Mouse (Mus musculus): ENCODE measurements around the gene Rbfox1. TPM values are rescaled to one million over a fixed set of nuclear protein-coding genes. Genes with fewer than 3 reads are reported as not detected.

The Rbfox1 gene
- polyA plus RNA-seq, 1 experiment: not detected

DNA sequence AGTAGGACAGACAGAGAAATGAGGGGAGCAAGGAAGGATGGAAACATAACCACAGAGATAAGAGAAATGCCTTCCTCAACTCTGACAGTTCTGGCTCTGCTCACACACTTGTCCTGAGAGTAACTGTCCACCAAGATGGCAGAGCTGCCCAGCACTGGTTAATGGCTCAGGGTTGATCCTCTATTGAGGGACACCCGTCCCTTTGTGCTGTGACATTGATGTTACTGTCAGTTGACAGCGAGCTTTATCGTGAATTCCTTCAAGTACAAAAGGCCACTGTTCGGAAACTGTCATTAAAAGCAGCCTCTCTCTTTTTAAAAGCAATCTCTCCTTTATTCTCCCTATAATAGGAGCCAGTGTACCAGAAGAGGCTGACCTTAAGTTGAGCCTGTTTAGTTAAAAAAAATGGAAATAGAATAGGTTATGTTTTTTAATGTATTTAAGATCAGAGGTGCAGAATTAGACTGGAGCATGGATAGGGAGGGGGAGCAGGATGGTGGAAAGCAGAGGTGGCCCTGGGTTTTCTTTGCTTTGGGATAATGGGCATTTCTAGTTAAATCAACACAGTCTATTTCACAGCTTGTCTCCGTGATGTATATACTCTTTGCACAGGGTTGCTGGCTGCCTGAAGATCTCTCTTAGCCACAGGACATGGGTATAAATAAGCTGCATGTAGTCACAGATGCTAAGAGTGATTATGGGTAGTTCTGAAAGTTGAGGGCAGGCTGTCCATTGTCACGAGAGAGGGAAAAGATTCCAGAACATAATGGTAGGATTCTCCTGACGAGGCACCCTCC is 212.3 kb downstream of the Rbfox1 start:
- WGBS: 58% methylated on average over 7 of the region's 7 CpGs
- Histone ChIP-seq H3K4me1 (ENCODE audit: control insufficient read depth, insufficient read depth, low read length) (no peaks in the 10 kb centered on the region), H3K4me3 (ENCODE audit: insufficient read depth, low read depth, low read length) (no peak overlapping the region), H3K27ac (ENCODE audit: insufficient read depth, low read depth, low read length) (no peak overlapping the region)
- TF ChIP-seq CTCF (IDR thresholded peaks at IDR 0.05; ENCODE audit: insufficient read depth, low read depth, low read length): no peak
- no peak for TF ChIP-seq POLR2A (IDR thresholded peaks at IDR 0.05; ENCODE audit: insufficient read depth, low read depth, low read length)

DNA sequence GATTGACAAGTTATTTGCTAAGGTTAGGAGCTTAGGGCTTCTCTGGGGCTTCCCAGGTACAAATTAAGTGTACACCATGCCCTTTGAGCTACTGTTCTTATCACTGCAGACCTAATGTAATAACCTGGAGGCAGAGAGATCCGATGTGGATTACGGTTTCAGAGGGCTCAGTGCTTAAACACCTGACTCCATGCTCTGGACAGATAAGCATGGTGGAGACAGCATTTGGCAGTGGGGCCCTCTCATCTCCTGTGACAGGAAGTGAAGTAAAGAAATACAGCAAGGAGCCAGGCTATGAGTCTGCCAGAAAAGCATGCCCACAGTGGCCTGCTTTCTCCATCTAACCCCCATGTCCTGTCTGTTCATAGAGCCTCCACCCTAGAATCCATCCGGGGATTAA is 213.0 kb downstream of the Rbfox1 start:
- 92% methylated on average over 3 of the region's 3 CpGs for WGBS
- TF ChIP-seq CTCF (IDR thresholded peaks at IDR 0.05; ENCODE audit: insufficient read depth, low read depth, low read length): no peak
- no peaks in the 10 kb centered on the region for H3K4me1 ChIP-seq (ENCODE audit: control insufficient read depth, insufficient read depth, low read length)
- no peak overlapping the region for H3K4me3 ChIP-seq (ENCODE audit: insufficient read depth, low read depth, low read length)
- H3K27ac ChIP-seq (ENCODE audit: insufficient read depth, low read depth, low read length): no peak overlapping the region

DNA sequence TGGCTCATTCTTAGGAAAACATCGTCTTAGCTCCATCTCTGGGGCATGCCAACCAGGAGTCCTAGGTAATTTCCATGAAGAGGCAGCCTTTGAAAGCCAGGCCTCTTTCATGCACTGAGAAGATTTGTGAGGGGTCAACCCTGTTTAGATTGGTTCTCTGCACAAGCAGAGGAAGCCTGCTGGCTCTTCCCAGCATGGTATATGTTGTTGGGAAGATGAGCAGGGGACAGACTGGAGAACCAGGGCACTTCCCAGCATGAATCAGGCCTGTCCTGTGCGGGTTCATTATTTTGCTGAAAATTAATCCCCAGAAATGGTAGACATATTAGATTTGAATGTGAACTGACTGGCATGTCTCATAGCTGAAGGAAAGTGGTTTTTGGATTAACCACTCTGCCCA is 214.4 kb downstream of the Rbfox1 start:
- WGBS: 76% methylated on average over 2 of the region's 2 CpGs
- Histone ChIP-seq H3K4me3 (ENCODE audit: insufficient read depth, low read depth, low read length) (no peak overlapping the region), H3K4me1 (ENCODE audit: control insufficient read depth, insufficient read depth, low read length) (no peaks in the 10 kb centered on the region), H3K27ac (ENCODE audit: insufficient read depth, low read depth, low read length) (no peak overlapping the region)
- no peak for TF ChIP-seq CTCF (IDR thresholded peaks at IDR 0.05; ENCODE audit: insufficient read depth, low read depth, low read length)
- TF ChIP-seq POLR2A (IDR thresholded peaks at IDR 0.05; ENCODE audit: insufficient read depth, low read depth, low read length): no peak

DNA sequence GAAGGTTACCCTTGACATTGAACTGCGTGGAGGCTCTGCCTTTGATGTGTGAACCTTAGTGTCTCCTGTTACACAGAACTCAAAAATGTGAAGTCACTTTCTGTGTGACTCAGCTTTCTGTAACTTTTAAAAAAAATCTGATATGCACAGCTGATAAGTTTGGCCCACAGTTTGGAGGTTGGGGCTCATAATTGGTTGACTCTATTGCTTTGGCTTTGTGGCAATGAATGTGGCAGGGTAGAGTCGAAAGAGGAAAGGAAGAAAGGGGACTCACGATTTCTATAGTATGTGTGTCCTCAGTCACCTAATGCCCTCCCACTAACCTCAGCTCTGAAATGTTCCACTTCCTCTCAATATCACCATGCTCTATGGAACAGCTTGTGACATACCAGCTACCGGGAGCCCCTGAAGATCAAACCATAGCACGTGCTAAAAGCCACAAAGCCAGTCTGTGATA is 215.3 kb downstream of the Rbfox1 start:
- Histone ChIP-seq H3K27ac (ENCODE audit: insufficient read depth, low read depth, low read length) (no peak overlapping the region), H3K4me1 (ENCODE audit: control insufficient read depth, insufficient read depth, low read length) (no peaks in the 10 kb centered on the region), H3K4me3 (ENCODE audit: insufficient read depth, low read depth, low read length) (no peak overlapping the region)
- no peak for TF ChIP-seq POLR2A (IDR thresholded peaks at IDR 0.05; ENCODE audit: insufficient read depth, low read depth, low read length)
- TF ChIP-seq CTCF (IDR thresholded peaks at IDR 0.05; ENCODE audit: insufficient read depth, low read depth, low read length): no peak
- 81% methylated on average over 5 of the region's 5 CpGs for WGBS

DNA sequence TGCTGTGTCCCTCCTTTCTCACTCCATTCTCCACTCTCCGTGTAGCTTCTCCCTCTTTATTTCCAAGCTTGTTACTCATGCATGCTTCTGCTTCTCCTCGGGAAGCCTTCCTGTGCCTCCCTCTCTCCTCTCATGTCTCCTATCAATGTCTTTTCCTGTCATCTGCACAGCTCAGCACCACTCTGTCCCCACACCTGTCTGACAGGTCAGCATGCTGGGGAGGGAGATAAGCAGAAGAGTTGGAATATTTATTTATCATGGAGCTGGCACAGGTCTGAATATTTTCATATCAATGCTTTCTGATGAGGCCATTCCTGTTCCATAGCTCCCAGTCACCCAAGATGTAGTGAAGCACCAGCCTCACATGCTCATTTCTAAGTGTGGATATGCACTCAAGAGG is 218.6 kb downstream of the Rbfox1 start:
- TF ChIP-seq POLR2A (IDR thresholded peaks at IDR 0.05; ENCODE audit: insufficient read depth, low read depth, low read length): no peak
- TF ChIP-seq CTCF (IDR thresholded peaks at IDR 0.05; ENCODE audit: insufficient read depth, low read depth, low read length): no peak
- H3K4me1 ChIP-seq (ENCODE audit: control insufficient read depth, insufficient read depth, low read length): no peaks in the 10 kb centered on the region
- no peak overlapping the region for H3K27ac ChIP-seq (ENCODE audit: insufficient read depth, low read depth, low read length)
- WGBS: 76% methylated on average over 2 of the region's 2 CpGs
- H3K4me3 ChIP-seq (ENCODE audit: insufficient read depth, low read depth, low read length): no peak overlapping the region

DNA sequence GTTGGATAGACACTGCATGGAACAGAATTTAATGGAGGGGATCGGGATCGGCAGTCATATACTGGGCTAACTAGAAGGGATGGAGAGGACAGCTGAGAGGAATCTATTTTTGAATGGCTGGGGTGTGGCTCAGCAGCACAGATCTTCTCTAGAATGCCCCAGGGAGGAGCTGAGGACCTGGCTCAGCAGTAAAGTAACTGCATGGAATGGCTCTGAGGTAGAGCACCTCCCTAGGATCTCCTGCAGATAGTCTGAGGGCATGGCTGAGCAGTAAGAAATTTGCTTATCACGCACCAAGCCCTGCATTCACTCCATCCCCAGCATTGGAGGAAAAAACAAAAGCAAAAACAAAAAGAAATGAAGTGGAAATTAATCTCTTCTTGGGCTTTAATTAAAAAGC is 225.0 kb downstream of the Rbfox1 start:
- H3K4me3 ChIP-seq (ENCODE audit: insufficient read depth, low read depth, low read length): no peak overlapping the region
- H3K4me1 ChIP-seq (ENCODE audit: control insufficient read depth, insufficient read depth, low read length): no peaks in the 10 kb centered on the region
- WGBS: 70% methylated on average over 3 of the region's 3 CpGs
- TF ChIP-seq CTCF (IDR thresholded peaks at IDR 0.05; ENCODE audit: insufficient read depth, low read depth, low read length): no peak
- TF ChIP-seq POLR2A (IDR thresholded peaks at IDR 0.05; ENCODE audit: insufficient read depth, low read depth, low read length): no peak
- no peak overlapping the region for H3K27ac ChIP-seq (ENCODE audit: insufficient read depth, low read depth, low read length)

DNA sequence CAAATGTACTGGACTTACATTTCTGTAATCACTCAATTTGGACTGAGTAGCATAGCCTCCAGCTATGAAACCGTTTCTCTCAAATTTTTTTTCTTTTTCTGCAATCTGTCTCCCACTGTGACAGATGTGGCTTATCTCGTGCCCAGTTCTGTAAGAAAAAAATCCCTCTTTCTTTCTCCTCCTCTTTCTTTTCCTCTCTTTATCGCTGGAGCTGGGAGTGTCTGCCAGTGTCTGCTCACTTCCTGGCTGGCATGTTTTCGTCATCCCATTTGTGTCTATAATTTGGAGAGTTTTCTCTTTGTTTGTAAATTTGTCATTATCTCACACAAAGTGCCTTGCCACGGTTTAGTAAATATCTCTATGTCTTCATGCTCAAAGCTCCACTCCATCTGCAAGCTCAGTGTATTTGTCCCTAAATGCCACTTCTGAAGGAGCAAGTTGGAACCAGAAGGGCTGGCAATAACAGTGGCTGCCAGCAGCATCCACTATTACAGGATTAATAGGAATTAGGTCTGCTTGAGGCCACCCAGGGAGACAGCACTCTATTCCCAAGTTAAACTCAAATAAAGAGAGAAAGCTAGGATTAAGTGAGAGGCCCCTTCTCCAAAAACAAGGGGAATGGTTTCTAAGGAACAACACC is 228.8 kb downstream of the Rbfox1 start:
- no peak for TF ChIP-seq CTCF (IDR thresholded peaks at IDR 0.05; ENCODE audit: insufficient read depth, low read depth, low read length)
- no peak for TF ChIP-seq POLR2A (IDR thresholded peaks at IDR 0.05; ENCODE audit: insufficient read depth, low read depth, low read length)
- Histone ChIP-seq H3K4me1 (ENCODE audit: control insufficient read depth, insufficient read depth, low read length) (no peaks in the 10 kb centered on the region), H3K4me3 (ENCODE audit: insufficient read depth, low read depth, low read length) (no peak overlapping the region), H3K27ac (ENCODE audit: insufficient read depth, low read depth, low read length) (no peak overlapping the region)
- WGBS: 28% methylated on average over 5 of the region's 5 CpGs

DNA sequence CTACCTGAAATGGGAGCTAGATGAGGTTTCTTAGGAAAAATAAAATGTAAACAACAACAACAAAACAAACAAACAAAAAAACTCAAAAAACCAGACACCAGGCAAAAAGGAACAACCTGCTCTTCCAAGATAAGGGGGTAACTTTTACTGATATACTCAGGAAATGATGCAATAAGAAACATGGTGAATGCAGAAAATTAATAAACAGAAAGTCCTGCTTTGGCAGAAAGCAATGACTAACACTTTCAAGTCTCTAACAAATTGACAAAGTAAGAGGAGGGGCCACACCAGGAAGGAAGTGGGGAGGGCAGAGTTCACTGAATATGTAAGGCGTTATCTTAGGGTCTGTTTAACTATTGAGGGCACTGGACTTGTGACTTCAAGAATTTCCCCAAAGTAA is 234.3 kb downstream of the Rbfox1 start:
- no peaks in the 10 kb centered on the region for H3K4me1 ChIP-seq (ENCODE audit: control insufficient read depth, insufficient read depth, low read length)
- 59% methylated on average over 1 of the region's 1 CpGs for WGBS
- TF ChIP-seq CTCF (IDR thresholded peaks at IDR 0.05; ENCODE audit: insufficient read depth, low read depth, low read length) (no peak), POLR2A (IDR thresholded peaks at IDR 0.05; ENCODE audit: insufficient read depth, low read depth, low read length) (no peak)
- H3K4me3 ChIP-seq (ENCODE audit: insufficient read depth, low read depth, low read length): no peak overlapping the region
- H3K27ac ChIP-seq (ENCODE audit: insufficient read depth, low read depth, low read length): no peak overlapping the region

DNA sequence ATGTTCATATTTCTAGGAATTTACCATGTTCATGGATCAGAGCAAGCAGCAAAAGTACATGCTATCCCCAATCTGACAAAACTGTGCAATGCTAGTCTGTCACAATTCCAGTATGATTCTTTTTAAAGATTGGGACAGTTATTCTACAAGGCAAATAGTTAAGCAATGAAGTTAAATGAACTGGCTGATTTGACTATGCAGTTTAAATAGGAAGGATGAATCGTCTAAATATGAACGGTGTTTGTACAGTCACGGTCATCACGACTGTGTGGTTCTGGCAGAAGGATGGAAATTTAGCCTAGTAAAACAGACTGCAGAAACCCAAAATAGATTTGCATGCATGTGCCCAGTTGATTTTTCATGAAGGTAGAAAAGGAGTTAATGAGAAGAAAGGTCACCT is 236.1 kb downstream of the Rbfox1 start:
- Histone ChIP-seq H3K4me3 (ENCODE audit: insufficient read depth, low read depth, low read length) (no peak overlapping the region), H3K27ac (ENCODE audit: insufficient read depth, low read depth, low read length) (no peak overlapping the region), H3K4me1 (ENCODE audit: control insufficient read depth, insufficient read depth, low read length) (no peaks in the 10 kb centered on the region)
- TF ChIP-seq CTCF (IDR thresholded peaks at IDR 0.05; ENCODE audit: insufficient read depth, low read depth, low read length) (no peak), POLR2A (IDR thresholded peaks at IDR 0.05; ENCODE audit: insufficient read depth, low read depth, low read length) (no peak)
- 90% methylated on average over 4 of the region's 4 CpGs for WGBS

Measured in olfactory bulb, adult 2 months (tissue).